Mouse (Mus musculus) neural tube, embryonic 10.5 days (tissue): ENCODE results near the gene Cux2.

Experiments
- DNase-seq: peaks from one replicate; pipeline ENCODE4 v3.0.0-alpha.2; 2017; ENCODE audit warnings: low spot score; ENCODE audit errors: extremely low spot score

Gene Cux2

GRCm38 (mm10) chr5:122059060-122060017 is 9.4 kb upstream of the Cux2 start:
- peak; percentile 83 for DNase-seq

GRCm38 (mm10) chr5:122057622-122058021 is 7.7 kb upstream of the Cux2 start:
- no peak for DNase-seq

DNA sequence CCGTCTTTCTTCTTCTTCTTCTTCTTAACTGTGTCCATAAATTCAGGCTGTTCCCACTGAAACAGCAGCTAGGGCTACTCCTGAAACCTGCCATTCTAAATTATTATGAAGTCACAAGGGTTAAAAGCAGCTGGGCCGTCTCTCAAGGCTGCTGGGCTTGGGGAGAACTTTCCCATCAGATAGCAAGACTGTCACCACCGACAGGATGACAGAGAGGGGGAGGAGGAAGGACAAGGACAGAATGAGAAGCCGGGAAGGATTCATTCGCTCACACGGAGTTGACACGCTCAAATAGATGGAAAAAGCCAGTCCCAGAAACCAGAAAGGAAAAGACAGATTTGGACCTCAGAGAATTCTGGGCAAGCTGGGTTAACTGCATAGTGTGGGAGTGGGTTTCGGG is 6.7 kb upstream of the Cux2 start:
- no peak for DNase-seq

DNA sequence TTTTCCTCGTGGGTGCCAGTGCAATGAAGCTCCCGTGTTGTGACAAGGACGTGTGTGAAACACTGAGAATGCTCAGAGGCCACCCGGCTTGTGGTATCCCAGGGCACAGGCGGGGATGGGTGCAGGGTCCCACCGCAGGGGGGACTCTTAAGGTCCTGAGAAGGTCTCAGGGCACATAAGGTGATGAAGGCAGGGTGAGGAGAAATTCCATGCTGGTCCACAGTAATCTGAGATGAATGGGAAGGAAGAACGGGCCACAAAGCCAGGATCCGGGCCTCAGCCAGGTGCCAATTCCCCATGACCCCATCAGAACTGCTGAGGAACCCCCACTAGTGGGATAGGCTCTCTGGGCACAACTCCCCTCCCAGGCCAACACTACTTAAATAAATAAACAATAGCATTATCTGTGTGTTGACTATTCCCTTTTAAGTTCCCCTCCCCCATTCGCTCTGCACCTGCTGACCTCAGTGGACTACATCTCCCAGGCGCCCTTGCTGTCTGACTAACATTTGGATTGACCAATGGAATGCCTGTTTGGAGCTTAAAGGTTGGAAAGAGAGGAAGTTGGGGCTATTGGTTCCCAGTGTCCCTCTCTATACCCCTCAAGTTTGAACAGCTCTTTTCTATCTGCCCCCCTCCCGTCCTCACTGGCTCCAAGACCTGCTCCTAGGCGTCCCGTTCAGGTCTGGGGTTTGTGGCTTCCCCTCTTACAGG is 4.4 kb upstream of the Cux2 start:
- peak; percentile 39 for DNase-seq

DNA sequence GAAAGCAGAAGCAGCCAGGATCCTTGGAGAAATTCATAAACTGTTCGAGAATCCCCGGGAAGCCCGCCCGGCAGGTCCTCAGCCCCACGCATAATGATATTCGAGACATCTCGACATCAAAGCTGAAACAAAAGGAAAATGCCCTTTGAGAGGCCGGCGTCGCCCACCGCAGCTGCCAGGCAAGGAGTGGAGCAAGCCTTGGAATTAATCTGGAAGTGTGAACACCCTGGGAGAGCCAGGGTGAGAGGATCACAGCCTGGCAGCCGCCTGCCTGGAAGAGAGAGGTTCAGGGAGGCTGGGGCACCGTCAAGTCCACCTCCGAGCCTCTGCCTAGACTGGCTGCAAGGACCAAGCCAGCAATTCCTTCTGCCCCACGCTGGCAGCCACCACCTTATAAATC is 3.7 kb upstream of the Cux2 start:
- no peak for DNase-seq

- DNase-seq: no peak
Observed at GRCm38 (mm10) chr5:122050832-122051105, 867 bp upstream of the Cux2 start.

DNA sequence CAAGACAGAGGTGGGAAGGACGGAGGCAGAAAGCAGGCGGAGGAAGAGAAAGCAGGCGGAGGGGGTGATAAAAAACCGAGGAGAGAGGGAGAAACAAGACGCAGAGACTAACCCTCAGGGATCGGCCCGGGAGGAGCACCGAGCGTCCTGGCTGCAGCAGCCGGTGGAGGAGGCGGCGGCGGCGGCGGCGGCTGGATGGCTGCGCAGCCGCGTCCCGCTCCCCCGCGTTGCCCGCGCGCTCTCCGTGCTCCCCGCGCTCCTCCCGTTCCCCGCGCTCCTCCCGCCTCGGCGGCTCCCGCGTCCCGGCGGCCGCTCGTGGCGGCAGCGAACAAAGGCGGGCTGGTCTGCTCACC is 262 bp downstream of the Cux2 start:
- DNase-seq: no peak

DNA sequence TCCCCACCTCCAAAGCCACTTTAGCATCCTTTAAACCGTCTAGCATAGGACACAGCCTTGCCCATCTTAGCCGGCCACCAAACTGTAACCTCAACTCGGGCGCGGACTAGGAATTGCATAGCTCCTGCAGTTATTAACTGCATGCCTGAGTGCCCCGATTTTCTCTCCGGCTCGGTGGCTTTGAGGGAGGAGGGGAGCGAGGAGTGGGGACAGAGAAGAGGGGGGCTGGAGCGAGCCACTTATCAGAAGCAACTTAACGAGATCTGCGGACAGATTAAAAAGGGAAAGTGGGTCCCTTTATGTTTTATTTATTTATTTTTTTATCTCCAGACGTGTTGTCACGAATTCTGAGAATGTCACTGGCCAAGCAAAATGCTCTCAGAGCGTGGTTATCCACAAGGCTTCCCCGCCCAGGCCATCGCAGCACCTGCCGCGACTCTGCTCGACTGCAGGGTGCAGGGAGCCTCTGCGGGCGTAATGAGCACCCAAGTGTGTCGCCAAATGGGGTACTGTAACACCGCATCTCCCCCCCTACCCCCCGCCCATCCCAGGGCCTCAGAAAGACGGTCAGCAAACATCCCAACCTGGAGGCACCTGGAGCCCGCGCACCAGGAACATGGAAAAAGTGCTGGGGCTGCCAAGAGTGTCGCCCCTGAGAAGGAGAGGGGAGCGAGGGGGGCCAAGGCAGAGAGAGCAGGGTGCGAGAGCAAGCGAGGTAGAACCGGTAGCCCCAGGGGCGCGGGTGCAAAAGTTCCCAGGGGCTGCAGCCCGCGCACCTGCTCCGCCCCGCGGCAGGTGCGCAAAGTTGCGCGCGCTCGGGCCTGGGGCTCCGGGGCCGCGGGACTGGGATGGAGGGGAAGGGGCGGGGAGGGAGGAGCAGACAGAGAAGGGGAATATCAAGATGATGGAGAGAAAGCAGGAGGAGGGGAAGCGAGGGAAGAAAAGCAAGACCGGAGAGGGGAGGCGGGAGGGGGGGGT is 927 bp downstream of the Cux2 start:
- DNase-seq: peak; percentile 44

GRCm38 (mm10) chr5:122048252-122048651 is 1.6 kb downstream of the Cux2 start:
- DNase-seq: peak; percentile 26

DNA sequence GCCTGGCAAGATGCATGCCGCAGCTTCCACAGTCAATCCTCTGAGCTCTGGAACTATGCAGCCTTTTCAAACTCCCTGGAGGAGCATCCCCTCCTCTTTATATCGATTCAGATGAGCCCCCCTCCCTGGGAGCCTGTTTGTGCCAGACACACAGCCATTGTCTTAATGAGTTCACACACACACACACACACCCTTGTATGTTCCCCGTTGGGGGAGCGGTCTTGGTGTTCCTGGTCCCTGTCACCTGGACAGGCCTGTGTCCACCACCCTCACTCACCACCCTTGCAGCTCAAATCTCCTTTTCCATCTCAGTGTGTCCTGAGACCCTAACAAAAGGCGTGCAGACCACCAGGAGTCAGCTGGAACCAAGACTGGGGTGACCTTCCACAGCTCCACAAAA is 2.1 kb downstream of the Cux2 start:
- DNase-seq: no peak

- DNase-seq: no peak
Observed at GRCm38 (mm10) chr5:122043567-122043966, 6.3 kb downstream of the Cux2 start.

DNA sequence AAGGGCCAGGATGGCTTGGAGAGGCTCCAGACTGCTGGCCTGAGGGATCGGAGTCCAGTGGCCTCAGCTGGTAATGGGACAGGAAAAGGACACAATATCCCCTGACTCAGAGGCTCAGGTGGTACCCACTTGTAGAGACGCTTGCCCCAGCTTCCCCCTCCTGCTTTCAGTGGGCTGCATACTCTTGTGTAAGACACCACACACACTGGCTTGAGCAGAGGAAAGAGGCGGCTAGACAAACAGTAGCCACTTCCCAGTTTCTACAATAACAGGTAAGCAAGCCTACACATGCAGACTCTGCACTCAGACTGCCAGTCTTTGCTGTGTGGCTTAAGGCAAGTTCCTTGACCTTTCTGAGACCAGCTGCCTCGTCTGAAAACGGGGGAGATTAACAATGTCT is 14.6 kb downstream of the Cux2 start:
- DNase-seq: no peak

GRCm38 (mm10) chr5:122033167-122033478 is 16.8 kb downstream of the Cux2 start:
- DNase-seq: no peak

DNA sequence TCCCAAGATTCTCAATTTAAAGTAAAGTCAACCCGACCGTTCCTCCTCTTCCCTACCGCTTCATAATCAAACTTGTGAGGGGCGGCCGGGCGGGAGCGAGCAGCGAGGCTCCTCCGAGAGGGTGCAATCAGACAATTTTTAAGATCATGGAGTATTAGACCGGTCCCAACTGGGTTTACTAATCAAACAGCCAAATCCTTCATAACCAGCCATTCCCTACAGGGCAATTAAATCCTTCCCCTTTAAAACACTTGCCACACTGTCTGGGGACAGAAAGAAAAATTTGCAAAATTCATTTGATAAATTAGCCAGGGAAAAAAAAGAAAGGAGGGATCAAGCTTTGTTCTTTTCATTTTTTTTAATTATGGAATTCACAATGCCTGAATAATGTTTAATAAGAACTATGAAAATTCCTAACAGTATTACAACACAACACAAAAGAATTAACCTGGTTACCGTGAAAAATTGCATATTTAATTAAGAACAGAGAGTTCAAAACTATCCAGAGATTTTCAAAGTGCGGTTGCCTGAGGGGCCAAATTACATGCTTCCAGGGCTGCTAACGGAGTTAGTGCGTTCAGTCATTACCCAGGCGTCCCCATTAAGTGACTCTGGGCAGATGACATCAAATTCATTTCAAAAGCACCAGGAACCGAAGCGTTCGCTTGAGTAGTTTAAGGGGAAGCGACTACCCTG is 17.3 kb downstream of the Cux2 start:
- no peak for DNase-seq

GRCm38 (mm10) chr5:122031146-122031545 is 18.8 kb downstream of the Cux2 start:
- no peak for DNase-seq

DNA sequence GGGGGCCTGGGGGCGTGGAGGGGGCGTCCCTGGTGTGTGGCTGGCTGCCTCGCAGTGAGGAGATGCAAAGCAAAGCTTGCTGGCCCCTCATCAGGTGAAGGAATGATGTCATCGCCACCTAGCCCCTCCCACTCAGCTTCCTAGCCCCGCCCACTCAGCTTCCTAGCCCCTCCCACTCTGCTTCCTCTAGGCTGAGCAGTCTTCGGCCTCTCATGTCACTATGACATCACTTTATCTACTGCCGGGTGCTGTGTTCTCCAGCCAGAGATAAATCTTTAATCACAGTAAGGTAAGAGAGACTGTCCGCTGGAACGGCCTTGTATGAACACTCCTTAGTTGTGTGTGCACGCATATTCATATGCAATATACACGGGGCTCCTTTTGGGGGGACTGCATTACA is 19.3 kb downstream of the Cux2 start:
- DNase-seq: no peak

DNA sequence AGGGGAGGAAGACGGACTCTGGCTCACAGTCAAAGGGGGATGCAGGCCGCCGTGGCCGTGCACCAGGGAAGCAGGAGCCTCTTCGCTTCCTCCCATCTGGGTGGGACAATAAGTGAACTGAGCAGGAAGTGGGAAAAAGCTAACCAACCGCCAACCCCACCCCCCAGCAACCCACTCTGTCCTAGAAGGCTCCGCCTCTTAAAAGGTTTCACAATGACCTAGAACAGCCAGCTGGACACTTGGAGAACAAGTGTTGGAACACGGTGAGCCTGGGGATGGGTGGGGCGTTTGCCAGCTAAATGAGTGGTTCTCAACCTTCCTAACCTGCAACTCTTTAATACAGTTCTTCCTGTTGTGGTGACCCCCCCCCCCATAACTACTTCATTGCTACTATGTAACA is 23.1 kb downstream of the Cux2 start:
- no peak for DNase-seq

DNA sequence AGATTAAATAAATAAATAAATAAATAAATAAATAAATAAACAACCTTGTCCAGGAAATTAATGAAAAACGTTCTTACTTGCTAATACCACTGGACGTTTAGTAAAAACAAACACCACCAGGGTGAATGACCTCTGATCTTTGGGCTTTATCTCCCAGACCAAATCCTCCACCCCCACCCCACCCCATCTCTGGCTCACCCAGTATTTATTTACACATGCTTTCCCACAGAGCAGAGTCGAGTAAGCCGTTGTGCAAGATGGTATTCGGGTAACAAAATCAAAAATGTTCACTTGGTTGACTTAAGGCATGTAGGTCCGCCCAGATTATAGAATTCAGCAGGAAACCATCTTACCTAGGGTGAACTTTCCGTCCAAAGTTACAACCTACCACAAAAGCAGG is 23.6 kb downstream of the Cux2 start:
- no peak for DNase-seq

- DNase-seq: no peak
Observed at GRCm38 (mm10) chr5:122025117-122025516, 24.8 kb downstream of the Cux2 start.

DNA sequence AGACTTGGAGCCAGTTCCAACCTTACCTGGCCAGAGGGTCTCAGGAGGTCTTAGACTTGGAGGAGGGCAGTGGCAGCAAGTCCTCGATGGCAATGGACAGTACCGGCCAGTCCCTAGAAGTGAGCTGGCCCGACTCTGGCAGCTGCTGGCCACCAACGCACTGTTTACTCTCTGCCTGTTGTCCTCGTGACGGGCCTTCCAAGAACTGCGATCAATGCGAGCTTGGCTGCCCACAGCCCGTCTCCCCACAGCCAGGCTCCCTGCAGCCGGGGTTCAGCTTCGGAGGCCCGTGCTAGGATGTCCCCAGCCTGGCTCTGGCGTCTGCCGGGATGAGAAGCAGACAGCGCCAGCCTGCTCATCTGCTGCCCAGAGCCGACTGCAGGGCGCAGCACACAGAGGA is 30.6 kb downstream of the Cux2 start:
- no peak for DNase-seq

- DNase-seq: no peak
Observed at GRCm38 (mm10) chr5:122017778-122018177, 32.1 kb downstream of the Cux2 start.
